Mouse (Mus musculus) urinary bladder, postnatal 14 days (tissue): Measurements from ENCODE around the gene Ccdc107.

Experiments used
- DNase-seq: peaks from one replicate; pipeline ENCODE4 v3.0.0; 2021; ENCODE audit warnings: low spot score

The Ccdc107 gene

DNA sequence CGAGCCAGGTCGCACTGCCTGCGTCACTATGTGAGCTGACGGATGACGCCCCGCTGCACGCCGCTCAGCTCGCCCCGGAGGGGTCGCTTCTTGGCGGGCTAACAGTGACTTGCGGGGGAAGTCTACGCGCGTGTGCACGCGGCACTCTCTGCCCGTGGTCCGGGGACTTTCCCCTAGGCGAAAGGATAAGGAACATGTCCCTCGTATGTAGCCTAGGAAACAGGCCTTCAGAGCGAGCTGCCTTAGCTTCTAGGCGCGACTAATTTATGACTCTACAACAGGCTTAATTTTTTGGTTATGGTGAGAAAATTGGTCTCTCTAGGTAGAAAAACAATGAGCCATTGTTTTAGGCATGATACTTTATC lies at the start of gene Ccdc107:
Gene Ccdc107 (plus strand): TSS at position 80 of the 365 bp plus-strand sequence.
- peak; percentile 92 for DNase-seq

DNA sequence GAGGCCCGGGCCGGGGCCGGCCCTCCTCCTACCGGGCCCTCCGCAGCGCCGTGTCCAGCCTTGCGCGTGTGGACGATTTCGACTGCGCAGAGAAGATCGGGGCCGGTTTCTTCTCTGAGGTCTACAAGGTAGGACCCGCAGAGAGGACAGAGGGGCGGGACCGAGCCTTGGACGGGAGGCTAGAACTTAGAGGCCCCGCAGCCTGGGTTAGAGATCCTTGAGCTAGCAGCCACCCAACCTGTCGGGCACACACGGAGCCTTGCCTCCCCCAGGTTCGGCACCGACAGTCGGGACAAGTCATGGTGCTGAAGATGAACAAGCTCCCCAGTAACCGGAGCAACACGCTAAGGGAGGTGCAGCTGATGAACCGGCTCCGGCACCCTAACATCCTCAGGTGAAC lies 49.2 kb upstream of the Ccdc107 start:
- peak; percentile 35 for DNase-seq

DNA sequence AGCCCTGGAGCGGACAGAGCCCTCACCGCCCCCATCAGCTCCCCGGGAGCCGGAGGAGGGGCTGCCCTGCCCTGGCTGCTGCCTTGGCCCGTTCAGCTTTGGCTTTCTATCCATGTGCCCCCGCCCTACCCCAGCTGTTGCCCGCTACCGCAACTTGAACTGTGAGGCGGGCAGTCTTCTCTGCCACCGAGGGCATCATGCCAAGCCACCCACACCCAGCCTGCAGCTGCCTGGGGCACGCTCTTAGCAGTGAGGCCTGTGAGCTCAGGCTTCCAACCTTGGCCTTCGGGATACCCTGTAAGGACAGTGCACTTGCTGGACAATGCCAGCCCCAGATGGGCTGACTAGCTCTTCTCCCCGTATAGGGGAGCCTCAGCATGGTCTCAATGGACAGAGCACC lies 45.4 kb upstream of the Ccdc107 start:
- no peak for DNase-seq

DNA sequence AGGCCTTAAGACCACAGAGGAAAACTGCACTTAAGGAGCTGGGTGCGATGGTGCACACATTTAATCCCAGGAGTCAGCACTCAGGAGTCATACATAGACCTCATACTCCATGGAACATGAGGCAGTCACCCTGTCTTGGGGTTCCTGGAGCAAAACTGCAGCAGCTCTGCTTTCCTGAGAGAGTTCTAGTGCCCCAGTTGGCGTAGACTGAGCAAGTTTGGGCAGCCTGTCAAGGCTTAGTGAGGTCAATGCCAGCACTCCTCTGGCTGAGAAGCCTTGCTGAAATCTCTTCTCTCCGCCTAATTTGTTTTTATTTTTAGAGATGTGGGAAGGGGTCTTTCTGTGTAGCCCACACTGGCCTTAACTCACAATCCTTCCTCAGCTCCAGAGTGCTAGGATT lies 44.1 kb upstream of the Ccdc107 start:
- no peak for DNase-seq

DNA sequence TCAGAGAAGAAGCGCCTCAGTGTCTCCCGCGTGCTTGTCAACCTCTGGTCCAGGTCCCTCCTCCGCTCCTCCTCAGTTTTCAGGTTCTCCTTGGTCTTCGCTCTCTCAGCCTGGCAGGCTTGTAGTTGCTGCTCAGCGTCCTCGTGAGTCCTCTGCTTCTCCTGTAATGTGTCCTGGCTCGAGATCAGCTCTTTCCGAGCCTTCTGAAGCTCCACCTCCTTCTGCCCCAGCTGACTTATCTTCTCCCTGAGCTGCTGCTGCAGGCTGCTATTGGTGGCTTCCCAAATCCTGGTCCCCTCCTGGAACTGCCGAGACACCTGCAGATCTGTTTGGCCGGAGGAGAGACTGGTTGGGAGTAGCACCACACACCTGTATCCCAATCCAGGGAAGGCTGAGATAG lies 40.4 kb upstream of the Ccdc107 start:
- DNase-seq, result no peak

DNA sequence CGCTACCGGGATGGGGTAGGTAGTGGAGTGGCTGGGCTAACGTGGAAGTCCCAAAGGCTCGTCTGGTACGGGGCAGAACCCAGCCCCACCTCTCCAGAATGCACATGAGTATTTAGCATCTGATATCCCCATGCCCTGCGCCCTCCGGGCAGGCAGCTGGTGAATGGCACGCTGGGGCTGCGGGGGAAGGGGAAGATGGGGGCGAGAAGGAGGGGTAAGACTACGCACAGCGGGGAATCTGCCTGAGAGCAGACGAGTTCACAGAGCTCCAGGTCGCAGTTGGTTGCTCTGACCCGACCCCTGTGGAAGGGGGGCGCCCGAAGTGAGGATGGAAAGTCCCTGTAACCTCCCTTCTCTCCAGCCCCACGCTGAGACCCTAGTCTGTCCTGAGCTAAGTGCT lies 39.3 kb upstream of the Ccdc107 start:
- no peak for DNase-seq

DNA sequence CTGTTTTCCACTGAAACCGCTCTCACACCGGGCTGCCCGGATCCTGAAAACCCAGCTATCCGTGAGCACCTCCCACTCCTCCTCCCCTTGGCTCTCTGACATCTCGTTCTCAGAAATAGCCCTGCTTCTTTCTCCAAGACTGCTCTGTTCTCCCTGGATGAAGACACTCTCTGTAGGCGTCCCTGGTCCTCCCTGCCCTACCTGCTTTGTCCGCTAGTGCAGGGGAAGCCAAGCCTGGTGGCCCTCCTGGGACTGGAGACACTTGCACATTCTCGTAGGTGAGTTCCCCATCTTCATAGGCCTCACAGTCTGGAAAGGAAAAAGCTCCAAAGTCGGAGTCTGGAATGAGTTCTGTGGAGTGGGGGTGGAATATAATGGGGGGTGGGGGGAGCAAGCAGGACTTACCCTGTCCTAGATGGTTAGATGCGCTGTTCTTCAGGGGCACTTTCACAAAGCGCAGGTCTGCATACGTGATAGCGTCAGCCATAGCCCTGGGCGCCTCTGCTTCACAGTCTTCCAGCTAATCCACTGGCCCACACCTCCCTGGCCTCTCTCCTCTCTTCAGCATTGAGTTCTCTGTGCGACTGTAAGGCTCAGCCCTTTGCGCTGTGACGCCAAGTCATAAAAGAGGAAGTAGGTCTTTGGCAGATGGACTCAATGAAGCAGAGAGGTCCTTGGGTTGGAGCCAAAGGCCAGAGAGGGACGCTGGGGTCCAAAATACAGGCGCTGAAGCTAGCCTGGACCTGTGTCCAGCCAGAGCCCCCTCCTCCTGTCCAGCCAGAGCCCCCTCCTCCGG lies 38.5 kb upstream of the Ccdc107 start, which contains the start of gene Cd72:
Gene Cd72 (minus strand): TSS at position 588 of the 796 bp plus-strand sequence.
- no peak for DNase-seq

DNA sequence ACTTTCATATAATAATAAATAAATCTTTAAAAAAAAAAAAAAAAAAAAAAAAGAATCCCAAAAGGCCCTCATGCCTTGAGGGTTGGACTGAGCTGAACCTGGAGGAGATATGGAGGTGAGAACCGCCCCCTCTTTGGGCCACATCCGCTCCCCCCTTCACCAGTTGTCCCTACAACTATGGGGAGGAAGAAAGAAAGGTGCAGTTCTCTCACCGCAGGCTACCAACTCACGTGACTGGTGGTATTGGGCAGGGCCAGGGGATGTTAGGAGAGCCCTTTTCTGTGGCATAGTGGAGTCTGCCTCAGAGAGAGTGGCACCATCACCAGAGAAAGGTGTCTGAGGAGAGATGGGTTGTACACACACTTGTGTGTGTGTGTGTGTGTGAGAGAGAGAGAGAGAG lies 36.2 kb upstream of the Ccdc107 start:
- no peak for DNase-seq

DNA sequence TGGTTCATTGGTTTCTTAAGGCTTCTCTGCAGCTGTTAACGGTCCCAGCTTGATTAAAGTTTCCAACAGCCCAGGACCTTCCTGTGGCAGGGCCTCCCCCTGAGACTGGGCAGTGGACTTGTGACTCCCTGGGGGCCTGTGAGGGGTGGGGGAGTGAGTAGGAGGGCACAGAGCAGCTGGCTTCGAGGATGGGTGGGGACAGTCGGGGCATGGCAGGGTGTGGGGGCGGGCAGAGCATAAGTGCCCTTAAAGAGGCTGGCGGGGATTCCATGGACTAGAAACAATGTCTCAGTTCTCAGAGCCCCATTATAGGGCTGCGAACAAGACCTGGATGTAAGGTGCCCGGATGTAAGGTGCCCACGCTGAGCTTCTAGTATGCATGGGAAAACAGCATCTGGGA lies 35.6 kb upstream of the Ccdc107 start:
- no peak for DNase-seq

DNA sequence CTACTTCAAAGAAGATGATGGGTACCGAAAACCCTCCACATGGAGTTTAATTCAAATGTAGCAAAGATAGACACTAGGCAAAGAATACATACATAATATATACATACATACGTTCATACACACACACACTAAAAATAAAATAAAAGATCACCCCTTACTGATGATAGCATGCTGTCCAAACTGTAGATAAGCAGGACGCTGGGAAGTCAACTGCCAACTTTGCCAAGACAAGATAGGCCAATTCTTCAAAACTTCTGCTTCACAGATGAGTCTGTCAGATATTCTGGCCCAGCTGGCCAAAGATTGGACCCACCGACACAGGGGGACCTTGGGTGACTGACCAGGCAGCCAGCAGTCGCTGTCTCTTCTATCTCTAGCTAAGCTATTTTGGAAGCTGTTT lies 29.6 kb upstream of the Ccdc107 start:
- DNase-seq, result no peak

DNA sequence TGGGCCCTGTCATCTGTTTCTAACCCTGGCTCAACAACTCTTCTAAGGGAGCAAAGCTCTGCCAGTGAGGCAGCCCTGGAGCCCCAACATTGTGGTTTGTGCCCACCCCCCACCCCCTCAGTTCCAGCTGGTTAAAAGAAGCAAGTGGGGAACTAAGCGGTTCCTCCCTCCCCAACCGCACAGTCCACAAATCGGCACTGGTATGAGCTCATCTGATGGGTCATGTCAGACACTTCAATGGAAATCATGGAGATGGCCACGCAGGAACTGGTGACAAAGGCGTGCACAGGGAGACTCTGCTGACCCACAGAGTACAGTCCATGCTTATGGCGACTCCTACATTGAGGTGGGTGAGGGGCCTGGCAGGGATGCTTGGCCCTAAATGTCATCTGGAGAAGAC lies 26.8 kb upstream of the Ccdc107 start:
- DNase-seq, result no peak

DNA sequence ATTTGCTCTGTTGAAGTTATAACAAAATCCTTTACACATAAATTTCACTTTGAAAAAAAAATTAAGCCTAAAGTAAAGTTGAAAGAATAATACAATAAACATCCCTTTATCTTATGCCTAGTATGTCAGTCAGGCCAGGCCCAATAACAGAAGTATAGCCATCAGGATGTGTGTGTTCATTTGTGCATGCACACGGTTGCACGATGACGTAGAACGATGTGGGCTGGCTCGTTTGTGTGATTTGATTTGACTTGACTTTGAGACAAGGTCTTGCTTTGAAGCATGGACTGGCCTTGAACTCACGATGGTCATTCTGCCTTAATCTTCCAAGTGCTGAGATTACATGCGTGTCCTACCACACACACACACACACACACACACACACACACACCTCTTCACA lies 25.8 kb upstream of the Ccdc107 start:
- DNase-seq, result no peak

DNA sequence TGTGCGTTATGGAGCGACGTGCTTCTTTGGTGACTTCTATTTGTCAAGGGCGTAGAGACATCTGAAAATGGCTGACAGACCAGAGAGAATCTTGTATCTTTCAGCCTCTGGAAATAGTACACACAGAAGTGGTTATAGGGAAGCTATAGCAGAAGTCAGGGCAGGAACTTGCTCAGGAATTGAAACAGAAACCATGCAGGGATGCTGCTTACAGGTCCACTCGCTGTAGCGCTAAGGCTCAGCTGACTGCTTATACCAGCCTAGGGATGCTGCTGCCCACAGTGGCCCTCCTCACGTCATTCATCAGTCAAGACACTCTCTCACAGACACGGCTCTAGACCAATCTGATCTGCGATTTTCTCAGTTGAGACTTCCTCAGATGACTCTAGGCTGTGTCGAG lies 22.4 kb upstream of the Ccdc107 start:
- DNase-seq, result no peak

DNA sequence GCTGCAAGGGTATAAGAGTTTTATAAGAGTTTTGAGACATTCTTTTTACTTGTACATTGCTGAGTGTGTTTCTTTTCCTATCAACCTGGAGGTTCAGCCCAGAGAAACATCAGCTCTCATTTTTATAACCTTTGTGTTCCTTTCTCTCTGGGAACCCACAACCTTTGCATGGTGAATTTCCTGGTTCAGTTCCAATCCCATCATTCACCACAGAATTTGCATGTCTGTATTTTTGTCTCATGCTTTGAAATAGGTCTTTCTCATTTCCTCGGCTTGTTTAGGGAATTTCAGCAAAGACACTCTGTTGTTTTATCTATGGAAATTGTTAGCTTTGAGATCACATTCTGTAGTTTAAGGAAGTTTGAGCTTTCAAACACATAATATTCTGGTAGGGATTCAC lies 19.1 kb upstream of the Ccdc107 start:
- no peak for DNase-seq

DNA sequence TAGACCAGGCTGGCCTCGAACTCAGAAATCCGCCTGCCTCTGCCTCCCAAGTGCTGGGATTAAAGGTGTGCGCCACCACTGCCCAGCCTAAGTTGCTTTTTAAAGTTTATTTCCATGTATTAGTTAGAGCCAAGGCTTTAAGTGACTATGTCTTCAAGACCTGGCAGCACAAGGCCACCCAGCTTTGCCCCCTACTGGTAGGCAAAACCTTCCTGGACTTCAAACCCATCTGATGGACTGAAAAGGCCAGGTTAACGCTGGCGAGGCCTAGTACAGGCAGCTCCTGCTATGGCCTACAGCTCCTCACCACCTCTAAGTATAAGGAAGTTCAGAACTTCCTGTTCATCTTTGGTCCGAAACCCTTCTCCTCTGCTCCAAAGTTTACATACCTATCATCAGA lies 16.1 kb upstream of the Ccdc107 start:
- no peak for DNase-seq

DNA sequence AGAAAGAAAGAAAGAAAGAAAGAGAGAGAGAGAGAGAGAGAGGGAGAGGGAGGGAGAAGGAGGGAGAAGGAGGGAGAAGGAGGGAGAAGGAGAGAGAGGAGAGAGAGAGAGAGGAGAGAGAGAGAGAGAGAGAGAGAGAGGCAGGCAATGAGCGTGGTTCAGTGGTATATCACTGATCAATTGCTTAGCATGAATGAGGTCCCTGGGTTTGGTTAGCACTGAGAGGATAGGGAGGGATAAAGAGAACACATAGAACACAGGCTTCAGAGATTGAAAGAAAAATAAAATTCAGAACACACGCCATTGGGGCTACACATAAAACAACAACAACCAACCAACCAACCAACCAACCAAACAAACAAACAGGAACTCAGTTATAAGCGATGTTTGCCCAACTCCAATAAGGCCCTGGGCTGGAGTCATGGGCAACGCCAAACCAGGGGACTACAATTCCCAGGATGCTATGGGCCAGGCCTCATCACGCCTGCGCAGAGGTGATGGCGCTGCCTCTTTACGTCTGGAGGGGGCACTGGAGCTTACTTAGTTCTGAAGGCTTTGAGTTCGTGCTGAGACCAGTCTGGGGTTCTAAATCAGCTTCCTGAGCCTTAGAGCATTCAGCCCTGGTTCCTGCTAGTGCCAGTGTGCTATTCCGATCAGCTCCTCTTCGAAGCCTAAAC lies 14.7 kb upstream of the Ccdc107 start:
- DNase-seq, result peak; percentile 86

DNA sequence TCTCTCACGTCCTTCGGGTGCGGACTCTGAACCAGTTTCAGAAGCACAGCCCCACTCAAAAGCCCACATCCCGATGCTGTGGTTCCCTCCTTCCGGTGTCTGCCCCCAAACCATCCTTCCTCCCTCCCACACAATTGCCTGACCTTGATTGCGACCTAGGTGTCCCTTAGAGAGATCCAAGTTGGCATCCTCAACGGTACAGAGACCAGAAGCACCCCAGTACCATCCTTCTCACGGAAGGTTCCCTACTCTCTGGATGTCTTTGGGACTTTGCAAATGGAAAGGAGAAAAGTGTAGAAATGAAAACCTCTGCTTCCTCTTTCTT lies 14.2 kb upstream of the Ccdc107 start:
- no peak for DNase-seq

DNA sequence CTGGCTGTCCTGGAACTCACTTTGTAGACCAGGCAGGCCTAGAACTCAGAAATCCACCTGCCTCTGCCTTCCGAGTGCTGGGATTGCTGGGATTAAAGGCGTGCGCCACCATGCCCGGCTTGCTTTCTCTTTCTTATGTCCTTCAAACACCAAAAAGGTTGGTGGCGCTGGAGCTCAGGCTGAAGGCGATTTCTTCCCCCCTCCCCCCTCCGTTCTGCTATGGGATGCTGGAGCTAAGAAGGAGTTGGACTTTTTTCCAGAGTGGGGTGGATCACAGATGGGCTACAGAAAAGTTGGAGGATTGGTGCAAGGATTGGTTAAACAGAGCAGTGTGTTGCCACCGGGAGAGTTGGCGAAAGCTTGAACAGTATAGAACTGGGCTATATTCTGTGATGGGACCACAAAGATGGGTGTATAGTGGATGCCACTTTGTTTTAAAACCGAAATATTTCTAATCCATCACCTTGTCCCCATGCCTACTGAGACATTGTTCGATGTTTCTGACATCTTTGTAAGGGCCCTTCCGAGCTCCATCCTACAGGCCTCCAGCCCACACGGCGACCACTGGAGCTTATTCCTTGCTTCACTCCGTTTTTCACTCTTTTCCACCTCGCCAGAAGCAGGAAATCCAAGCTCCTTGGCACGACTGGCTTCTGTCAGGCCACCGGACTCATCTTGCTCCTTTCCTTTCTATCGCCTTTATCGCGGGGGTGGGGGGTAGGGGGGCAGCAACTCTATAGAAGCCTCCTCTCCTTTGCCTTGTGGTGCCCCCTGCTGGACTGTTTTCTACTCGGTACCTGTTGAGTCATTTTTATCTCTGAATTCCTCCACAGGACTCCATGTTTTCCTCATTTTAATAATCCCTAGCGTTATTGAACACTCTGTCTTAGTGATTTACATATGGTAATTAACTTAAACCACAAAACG lies 13.5 kb upstream of the Ccdc107 start:
- DNase-seq, result peak; percentile 84

DNA sequence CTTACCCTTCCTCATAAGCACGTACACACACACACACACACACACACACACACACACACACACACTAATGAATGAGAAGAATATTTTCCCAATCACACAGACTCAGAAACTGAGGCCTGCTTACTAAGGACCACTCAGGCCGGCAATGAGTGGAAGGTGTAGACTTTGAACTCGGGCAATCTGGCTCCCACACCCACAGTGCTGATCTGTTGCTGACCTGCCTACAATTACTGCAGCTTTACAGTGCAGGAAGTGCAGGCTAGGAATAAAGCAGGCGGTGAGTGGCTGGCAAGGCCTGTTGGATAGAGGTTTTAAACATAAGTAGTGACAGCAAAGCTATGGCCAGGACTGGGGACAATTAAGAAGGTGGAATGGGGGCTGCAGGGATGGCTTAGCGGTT lies 11.7 kb upstream of the Ccdc107 start:
- no peak for DNase-seq

DNA sequence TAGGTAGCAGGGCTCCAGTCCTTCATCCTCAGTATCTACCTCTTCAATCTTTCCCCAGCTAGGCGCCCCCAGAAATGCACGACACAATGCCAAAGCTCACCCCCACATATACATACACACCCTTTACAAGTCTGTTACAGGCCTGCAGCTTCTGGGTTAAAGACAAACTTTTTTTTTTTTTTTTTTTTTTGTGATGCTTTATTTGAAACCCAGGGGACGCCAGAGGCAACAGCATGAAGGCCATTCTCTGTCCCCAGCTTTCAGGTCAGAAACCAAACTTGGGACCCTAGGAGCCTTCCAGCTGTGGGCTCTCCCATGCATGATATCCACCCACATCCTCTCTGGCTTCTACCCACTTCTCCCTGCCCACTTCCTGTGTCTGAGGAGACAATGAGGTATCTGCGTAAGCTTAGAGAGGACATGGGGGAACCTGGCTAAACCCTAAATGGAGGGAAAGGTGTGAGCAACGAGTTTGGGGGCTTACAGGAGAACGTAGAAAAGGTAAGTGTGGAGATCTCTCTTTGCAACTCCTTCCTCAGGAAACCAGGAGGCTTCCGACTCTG lies 10.7 kb upstream of the Ccdc107 start:
- no peak for DNase-seq

DNA sequence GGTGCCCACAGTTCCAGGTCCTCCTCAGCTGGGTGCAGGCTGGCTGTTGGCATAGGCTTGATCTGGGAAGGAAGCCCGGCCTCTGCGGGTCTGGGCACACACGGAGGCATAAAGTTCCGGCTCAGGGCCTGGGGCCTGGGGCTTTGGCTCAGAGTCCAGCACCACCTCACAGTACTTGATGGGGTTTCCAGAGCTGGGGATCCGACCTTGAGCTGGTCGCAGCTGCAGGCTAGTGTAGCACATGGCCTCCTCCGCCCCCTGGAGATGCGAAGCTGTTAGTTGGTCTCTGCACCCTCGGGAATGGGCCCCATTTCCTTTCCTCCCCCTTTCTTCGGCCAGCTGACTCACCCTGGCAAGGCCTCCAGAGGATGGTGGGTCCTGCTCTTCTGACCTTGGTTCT lies 10.1 kb upstream of the Ccdc107 start:
- no peak for DNase-seq

DNA sequence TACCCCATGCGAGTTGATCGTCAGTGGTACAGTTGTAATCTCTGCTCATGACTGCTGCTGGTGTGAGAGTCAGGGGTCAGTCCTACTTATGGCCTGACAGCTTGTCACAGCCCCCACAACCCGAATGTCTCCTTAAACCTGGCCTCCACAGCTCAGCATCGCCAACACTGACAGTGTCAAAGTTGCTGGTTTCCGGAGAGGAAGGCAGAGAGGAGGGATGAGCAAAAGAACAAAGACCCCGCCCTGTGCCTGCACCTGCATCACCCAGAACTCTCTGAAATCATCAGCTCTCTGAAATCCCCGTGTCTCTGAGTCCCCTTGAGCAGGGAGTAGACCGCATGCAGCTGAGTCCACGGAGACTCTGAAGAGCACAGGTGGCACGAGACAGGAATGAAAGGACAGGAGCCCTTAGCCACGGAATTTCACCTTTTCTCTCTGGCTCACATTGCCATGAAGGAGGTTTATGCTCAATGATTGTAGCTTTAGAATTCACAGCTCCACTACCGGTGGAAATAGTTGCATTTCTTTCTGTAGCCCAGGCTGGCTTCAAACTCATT lies 9.1 kb upstream of the Ccdc107 start, which contains the start of gene Sit1:
Gene Sit1 (minus strand): TSS at position 200 of the 557 bp plus-strand sequence.
- no peak for DNase-seq
